Mouse (Mus musculus) midbrain, embryonic 11.5 days (tissue): ENCODE data around the gene Mei4. TPM values are rescaled to one million over a fixed set of nuclear protein-coding genes. Genes with fewer than 3 reads are reported as not detected.

Source experiments
- ATAC-seq: fragments of 200-750 bp; cut with Nextera tagmentation; 2 replicates; pipeline ENCODE4 v1.8.0; 2017; ENCODE audit warnings: moderate TSS enrichment, moderate library complexity; ENCODE audit not compliant: low FRiP score
- DNase-seq: peaks from one replicate; pipeline ENCODE4 v3.0.0; 2015; ENCODE audit warnings: low spot score; ENCODE audit errors: missing footprints
- H3K27ac ChIP-seq: fragments of 300-500 bp; sonication (generic); 2 replicates; pipeline ENCODE4 v1.5.1; 2014; ENCODE audit warnings: low read depth, low read length
- H3K27me3 ChIP-seq: fragments of 300-500 bp; sonication (generic); 2 replicates; pipeline ENCODE4 v1.6.1; 2014; ENCODE audit warnings: mild to moderate bottlenecking, low read length, moderate library complexity, mixed read lengths; ENCODE audit not compliant: control insufficient read depth, insufficient read depth
- H3K36me3 ChIP-seq: fragments of 300-500 bp; sonication (generic); 2 replicates; pipeline ENCODE4 v1.6.1; 2014; ENCODE audit warnings: mild to moderate bottlenecking, low read length, moderate library complexity, mixed read lengths; ENCODE audit not compliant: control insufficient read depth, insufficient read depth
- H3K4me1 ChIP-seq: fragments of 300-500 bp; sonication (generic); 2 replicates; pipeline ENCODE4 v1.6.1; 2014; ENCODE audit warnings: low read length; ENCODE audit not compliant: control insufficient read depth, insufficient read depth
- H3K4me2 ChIP-seq: fragments of 300-500 bp; sonication (generic); 2 replicates; pipeline ENCODE4 v1.6.1; 2014; ENCODE audit warnings: mild to moderate bottlenecking, moderate library complexity
- H3K4me3 ChIP-seq: fragments of 300-500 bp; sonication (generic); 2 replicates; pipeline ENCODE4 v1.5.1; 2014; ENCODE audit warnings: low read depth, low read length
- H3K9ac ChIP-seq: fragments of 300-500 bp; sonication (generic); 2 replicates; pipeline ENCODE4 v1.6.1; 2014; ENCODE audit warnings: low read length
- H3K9me3 ChIP-seq: fragments of 300-500 bp; sonication (generic); 2 replicates; pipeline ENCODE4 v1.6.1; 2016; ENCODE audit warnings: low read length; ENCODE audit not compliant: control insufficient read depth
- WGBS: fragments of 180-500 bp; shearing (Covaris S2); extraction: QIAGEN DNeasy Blood & Tissue Kit; methylation state at CpG from one replicate; pipeline ENCODE4 v1.1.7; 2014; 5-methylcytosine and 5-hydroxymethylcytosine counted together
- polyA plus RNA-seq: library from polyadenylated mRNA; unstranded; fragments of >200 nt; fragmentation: Nextera tagmentation; extraction: Ambion mirVana; gene quantifications from 2 replicates; pipeline ENCODE4 v1.2.1, GENCODE M21; 2014

Mei4 gene
- polyA plus RNA-seq, 1 experiment from 2014 or later: 0.57 TPM

GRCm38 (mm10) chr9:82247695-82248445, 384.4 kb downstream of the Mei4 start:
- DNase-seq: no peak
- WGBS: 89% methylated on average over 7 of the region's 7 CpGs
- H3K27me3 ChIP-seq: no peaks in the 10 kb centered on the region
- H3K9ac ChIP-seq: no peak overlapping the region
- no peaks in the 10 kb centered on the region for H3K4me1 ChIP-seq
- peak; percentile 44; the same call in 1 of the 2 replicates for ATAC-seq
- H3K36me3 ChIP-seq: no peaks in the 10 kb centered on the region
- H3K9me3 ChIP-seq: no peaks in the 10 kb centered on the region
- H3K4me2 ChIP-seq: no peak overlapping the region
- H3K4me3 ChIP-seq: no peak overlapping the region
- no peak overlapping the region for H3K27ac ChIP-seq

Other genes with a start within 250 kb of the Mei4 start
- 0.41 and 0.44 TPM in 2 replicates for gene Htr1b, start 229.8 kb upstream of the Mei4 start, polyA plus RNA-seq